Mouse (Mus musculus) thymus, postnatal 10 days (tissue): Measurements from ENCODE around the gene Adamts15.

Source experiments
- DNase-seq, 2 experiments: peaks; one replicate each; pipeline ENCODE4 v3.0.0; 2021; ENCODE audit warnings: low spot score in 2 of 2

Adamts15 gene

GRCm38 (mm10) chr9:30879947-30880273, 42.3 kb downstream of the Adamts15 start:
- no peak for DNase-seq

GRCm38 (mm10) chr9:30879248-30879946, 42.9 kb downstream of the Adamts15 start:
- DNase-seq, result no peak

- DNase-seq, result no peak
Measured at GRCm38 (mm10) chr9:30876552-30876951, 45.7 kb downstream of the Adamts15 start.

GRCm38 (mm10) chr9:30855837-30856236, 66.4 kb downstream of the Adamts15 start:
- no peak for DNase-seq

DNA sequence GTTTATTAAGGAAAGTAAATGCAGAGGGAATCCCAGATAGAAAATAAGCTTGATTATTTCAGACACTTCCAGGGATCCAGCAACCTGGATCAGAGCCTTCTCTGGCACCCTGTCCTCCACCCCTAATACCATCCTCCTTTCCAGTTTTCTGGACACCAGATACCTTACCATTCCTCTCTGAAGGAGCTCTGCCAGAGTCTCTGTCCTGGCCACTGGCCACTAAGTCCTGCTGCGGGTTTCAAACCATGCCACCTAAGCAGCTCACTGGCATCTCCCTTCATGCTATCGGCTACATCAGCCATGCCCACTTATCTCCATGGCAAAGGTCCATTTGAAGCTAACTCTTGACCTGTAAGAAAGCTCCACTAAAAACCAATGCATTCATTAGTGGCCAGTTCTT, 70.4 kb downstream of the Adamts15 start:
- DNase-seq, result no peak

DNA sequence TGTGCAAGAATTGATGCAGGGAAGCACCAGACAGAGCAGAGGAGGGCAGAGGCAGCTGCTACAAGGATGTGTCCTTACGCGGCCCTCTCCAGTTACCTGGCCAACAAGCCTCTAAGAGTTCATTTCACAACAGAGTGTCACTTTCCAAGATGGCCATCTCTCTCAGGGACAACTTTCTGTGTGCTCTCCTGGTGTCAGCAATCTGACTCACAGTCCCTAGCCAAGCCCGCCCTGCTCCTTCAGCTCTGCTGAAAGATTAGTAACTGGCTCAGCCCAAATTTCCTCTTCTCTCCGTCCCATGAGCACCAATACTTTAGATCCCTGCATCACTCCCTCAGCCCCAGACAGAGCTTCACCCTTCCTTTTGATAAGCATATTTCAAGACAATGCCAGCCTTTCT, 72.3 kb downstream of the Adamts15 start:
- no peak for DNase-seq

DNA sequence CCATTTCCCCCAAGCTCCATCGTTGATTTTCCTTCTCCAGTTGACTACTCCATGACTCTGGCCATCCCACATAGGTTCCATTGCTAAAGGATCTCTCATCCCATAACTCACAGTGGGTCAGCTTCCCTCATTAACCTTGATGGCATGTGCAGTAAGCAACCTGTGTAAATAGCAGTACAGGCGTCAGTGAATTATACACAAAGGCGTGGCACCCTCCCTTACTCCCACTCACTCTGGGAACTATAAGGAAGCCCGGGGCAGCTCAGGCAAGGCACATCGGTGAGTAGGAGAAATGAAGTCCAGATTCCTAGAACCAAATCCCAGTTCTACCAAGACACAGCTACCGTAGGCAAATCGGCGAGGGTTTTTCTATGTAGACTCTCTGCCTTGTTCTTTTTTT, 72.8 kb downstream of the Adamts15 start:
- DNase-seq, result no peak
